Mouse (Mus musculus) stomach, embryonic 15.5 days (tissue): ENCODE measurements at regions not wholly inside any gene's neighbourhood (a gene's known extent, or its start where the extent isn't known, plus 50 kb on each side); places are given as distances from the start of the nearest gene placed in this dataset.
A peak's percentile ranks its signal among the peaks of the same experiment; 100 is the strongest.

Experiments used
- ATAC-seq: fragments of 200-750 bp; cut with Nextera tagmentation; 2 replicates; pipeline ENCODE4 v1.8.0; 2017; ENCODE audit warnings: low read depth, moderate number of reproducible peaks, moderate TSS enrichment; ENCODE audit not compliant: insufficient read depth, low FRiP score
- H3K27ac ChIP-seq: fragments of 300-500 bp; sonication (generic); 2 replicates; pipeline ENCODE4 v1.5.1; 2015; ENCODE audit warnings: mild to moderate bottlenecking, inconsistent platforms
- H3K27me3 ChIP-seq: fragments of 300-500 bp; sonication (generic); replicated peaks from 2 replicates; pipeline ENCODE4 v1.6.1; 2015; ENCODE audit warnings: inconsistent platforms
- H3K36me3 ChIP-seq: fragments of 300-500 bp; sonication (generic); 2 replicates; pipeline ENCODE4 v1.6.1; 2015; ENCODE audit warnings: inconsistent platforms
- H3K4me1 ChIP-seq: fragments of 300-500 bp; sonication (generic); 2 replicates; pipeline ENCODE4 v1.6.1; 2015; ENCODE audit warnings: inconsistent platforms
- H3K4me2 ChIP-seq: fragments of 300-500 bp; sonication (generic); 2 replicates; pipeline ENCODE4 v1.6.1; 2015; ENCODE audit warnings: mild to moderate bottlenecking, inconsistent platforms
- H3K4me3 ChIP-seq: fragments of 300-500 bp; sonication (generic); replicated peaks from 2 replicates; pipeline ENCODE4 v1.5.1; 2015; ENCODE audit warnings: inconsistent platforms
- H3K9ac ChIP-seq: fragments of 300-500 bp; sonication (generic); 2 replicates; pipeline ENCODE4 v1.6.1; 2015; ENCODE audit warnings: inconsistent platforms
- H3K9me3 ChIP-seq: fragments of 300-500 bp; sonication (generic); 2 replicates; pipeline ENCODE4 v1.6.1; 2016; ENCODE audit warnings: inconsistent platforms
- WGBS: fragments of 180-500 bp; shearing (Covaris S2); methylation state at CpG from one replicate; pipeline ENCODE4 v1.1.7; 2015; 5-methylcytosine and 5-hydroxymethylcytosine counted together

DNA sequence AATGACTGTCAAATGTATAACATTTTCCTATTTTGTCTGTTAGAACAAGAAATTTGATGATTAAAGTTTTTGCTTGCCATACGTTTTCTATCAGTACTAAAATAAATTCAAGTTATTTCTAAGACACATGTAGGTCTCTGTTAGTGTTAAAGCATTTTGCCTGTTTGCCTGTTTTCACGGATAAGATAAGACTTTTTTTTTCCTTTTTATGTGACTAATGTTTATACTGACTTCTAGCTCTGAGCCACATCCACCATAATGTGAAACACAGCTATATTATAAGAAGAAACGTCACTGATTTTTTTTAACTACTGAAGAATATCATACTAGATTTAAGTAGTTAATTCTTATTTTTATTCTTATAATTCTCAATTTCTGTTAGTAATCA is 1012.6 kb downstream of the Cdh8 start:
- Histone ChIP-seq H3K4me1 (no peaks in the 10 kb centered on the region; the same call in 1 of the 2 replicates), H3K4me3 (no peak overlapping the region), H3K27ac (no peak overlapping the region), H3K36me3 (no peaks in the 10 kb centered on the region), H3K4me2 (no peak overlapping the region), H3K9ac (no peak overlapping the region), H3K9me3 (no peaks in the 10 kb centered on the region), H3K27me3 (no peaks in the 10 kb centered on the region)
- WGBS = 43% methylated on average over 3 of the region's 3 CpGs
- no peak for ATAC-seq

DNA sequence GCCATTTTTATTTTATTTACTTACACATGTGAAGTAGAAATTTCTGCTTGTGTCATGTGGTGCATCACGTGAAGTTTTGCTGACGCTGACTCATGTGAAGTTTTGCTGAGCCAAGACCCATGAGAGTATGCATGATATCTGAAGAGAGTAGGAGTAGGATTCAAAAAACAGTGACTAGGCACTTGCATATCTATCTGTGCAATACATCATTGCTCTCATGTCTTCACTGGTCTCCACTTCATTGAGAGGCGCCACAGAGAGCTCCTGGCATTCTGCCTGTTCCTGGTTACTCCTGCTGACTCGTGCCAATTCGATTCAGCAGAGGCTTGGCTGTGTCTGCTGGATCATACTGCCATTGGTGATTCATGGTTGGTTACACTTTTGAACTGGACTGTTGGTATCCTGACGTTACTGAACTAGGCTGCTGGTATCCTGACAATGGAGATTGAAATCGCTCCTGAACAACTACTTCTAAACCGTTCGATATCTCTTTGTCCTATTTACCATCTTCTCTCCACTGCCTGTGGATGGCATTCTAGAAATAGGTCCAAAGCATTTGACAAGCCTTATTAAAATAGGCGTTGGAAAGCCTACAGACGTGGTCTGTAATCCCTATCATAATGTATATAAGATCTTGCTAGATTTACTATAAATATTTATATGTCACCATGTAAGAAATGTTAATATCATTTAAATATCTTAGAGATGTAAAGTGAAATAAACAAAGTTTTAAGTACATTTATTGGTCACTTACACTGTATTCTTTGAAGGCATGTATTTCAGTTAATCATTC is 1013.2 kb downstream of the Cdh8 start:
- Histone ChIP-seq H3K4me3 (no peak overlapping the region), H3K27me3 (no peaks in the 10 kb centered on the region), H3K27ac (no peak overlapping the region), H3K4me2 (no peak overlapping the region), H3K36me3 (no peaks in the 10 kb centered on the region), H3K9me3 (no peaks in the 10 kb centered on the region), H3K4me1 (no peaks in the 10 kb centered on the region; the same call in 1 of the 2 replicates), H3K9ac (no peak overlapping the region)
- 64% methylated on average over 11 of the region's 11 CpGs for WGBS
- no peak for ATAC-seq

DNA sequence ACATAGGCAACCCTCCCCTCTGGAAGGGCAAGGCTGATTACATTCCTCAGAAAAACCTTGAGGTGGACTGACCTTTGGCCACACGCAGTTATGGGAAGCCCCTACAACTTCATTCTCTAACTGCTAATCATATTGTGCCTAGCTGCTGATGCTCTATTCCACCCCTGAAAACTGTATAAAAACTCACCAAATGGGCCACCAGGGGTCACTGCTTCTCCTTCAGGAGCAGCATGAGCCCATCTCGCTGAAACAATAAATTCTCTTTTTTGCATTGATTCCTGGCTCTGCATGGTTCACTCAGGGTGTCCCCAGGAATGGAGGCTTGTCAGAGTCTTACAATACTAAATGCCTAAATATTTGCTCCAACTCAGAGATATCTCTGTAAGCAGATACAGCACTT is 1034.5 kb downstream of the Cdh8 start:
- Histone ChIP-seq H3K9me3 (no peaks in the 10 kb centered on the region), H3K4me2 (no peak overlapping the region), H3K4me1 (no peaks in the 10 kb centered on the region), H3K27ac (no peak overlapping the region), H3K9ac (no peak overlapping the region), H3K36me3 (no peaks in the 10 kb centered on the region), H3K4me3 (no peak overlapping the region), H3K27me3 (no peaks in the 10 kb centered on the region)
- ATAC-seq = no peak
- WGBS = 88% methylated on average over 2 of the region's 2 CpGs

DNA sequence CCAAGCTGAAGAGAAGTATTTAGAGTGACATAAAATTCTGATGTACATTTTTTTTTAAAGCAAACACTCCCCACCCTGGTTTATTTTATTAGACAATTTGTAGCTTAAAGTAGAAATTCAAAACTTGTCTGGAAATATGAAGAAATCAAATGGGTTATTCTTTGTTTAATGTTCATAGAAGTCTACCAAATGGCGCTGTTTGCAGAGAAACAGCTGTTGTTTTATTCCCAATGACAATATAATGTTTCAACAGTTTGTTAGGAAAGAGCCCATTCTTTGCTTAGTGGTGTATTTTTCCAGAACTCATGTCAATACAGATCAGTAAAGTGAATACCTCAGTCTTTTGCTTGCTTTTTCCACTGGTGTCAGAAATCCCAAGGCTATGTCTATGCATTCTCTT is 1035.9 kb downstream of the Cdh8 start:
- no peak overlapping the region for H3K27ac ChIP-seq

DNA sequence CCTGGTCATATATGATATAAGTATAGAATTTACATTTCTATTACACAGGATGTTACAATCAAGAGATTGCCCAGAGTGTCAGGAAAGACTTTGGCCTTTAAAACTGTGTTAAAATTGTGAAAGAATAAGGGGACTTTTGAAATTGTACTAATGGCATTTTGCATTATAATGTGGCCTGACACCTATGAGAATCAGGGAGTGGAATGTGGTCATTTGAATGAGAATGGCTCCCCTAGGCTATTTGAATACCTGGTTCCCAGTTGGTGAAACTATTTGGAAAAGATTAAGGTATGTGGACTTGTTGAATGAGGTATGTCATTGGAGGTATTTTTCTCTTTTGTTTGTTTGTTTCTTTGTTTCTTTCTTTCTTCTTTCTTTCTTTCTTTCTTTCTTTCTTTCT is 1038.5 kb downstream of the Cdh8 start:
- Histone ChIP-seq H3K4me2 (no peak overlapping the region), H3K36me3 (no peaks in the 10 kb centered on the region), H3K27ac (no peak overlapping the region), H3K4me3 (no peak overlapping the region), H3K4me1 (no peaks in the 10 kb centered on the region), H3K9ac (no peak overlapping the region), H3K27me3 (no peaks in the 10 kb centered on the region), H3K9me3 (no peaks in the 10 kb centered on the region)
- ATAC-seq = no peak

More for the DNA sequence above, 1035.9 kb downstream of the Cdh8 start:
- H3K27me3 ChIP-seq = no peaks in the 10 kb centered on the region
- H3K4me1 ChIP-seq = no peaks in the 10 kb centered on the region
- H3K36me3 ChIP-seq = no peaks in the 10 kb centered on the region
- WGBS = 61% methylated on average over 1 of the region's 1 CpGs
- no peak overlapping the region for H3K9ac ChIP-seq
- H3K4me2 ChIP-seq = no peak overlapping the region
- no peak overlapping the region for H3K4me3 ChIP-seq
- H3K9me3 ChIP-seq = no peaks in the 10 kb centered on the region
- no peak for ATAC-seq

DNA sequence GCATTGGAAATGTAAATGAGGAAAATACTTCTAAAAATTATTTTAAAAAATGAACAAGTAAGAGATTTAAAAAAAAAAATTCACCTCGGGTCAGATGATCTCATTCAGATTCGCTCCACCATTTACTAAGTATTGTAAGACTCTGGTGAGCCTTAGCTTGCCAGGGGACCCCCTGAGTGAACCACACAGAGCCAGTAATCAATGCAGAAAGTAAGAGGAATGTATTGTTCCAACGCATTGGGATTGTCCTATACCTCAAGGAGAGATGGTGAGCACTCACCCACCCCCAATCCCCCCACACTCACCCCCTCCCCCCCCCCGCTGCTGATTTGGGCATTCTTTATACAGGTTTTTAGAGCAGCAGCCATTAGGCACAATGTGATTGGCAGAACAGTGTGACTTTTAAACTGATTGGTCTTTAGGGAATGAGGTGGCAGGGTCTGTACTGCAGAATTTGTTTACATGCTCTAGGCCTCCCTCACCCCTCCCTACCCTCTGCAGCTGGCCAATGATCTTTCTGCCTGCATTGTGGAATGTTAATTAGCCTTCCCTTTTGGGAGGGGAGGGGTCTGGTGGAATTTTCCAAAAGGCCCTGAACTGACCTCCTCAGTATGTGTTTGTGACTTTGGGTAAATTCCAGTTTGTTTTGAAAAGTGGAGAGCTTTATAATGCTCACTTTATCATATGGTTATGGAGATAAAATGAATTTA is 1043.4 kb downstream of the Cdh8 start:
- Histone ChIP-seq H3K4me1 (no peaks in the 10 kb centered on the region), H3K36me3 (no peaks in the 10 kb centered on the region), H3K27me3 (no peaks in the 10 kb centered on the region), H3K27ac (no peak overlapping the region), H3K9ac (no peak overlapping the region), H3K4me2 (no peak overlapping the region), H3K4me3 (no peak overlapping the region), H3K9me3 (no peaks in the 10 kb centered on the region)
- WGBS = 56% methylated on average over 3 of the region's 4 CpGs
- 0 out of 2 replicates have a peak, but pooled peaks have one; percentile 53 for ATAC-seq

DNA sequence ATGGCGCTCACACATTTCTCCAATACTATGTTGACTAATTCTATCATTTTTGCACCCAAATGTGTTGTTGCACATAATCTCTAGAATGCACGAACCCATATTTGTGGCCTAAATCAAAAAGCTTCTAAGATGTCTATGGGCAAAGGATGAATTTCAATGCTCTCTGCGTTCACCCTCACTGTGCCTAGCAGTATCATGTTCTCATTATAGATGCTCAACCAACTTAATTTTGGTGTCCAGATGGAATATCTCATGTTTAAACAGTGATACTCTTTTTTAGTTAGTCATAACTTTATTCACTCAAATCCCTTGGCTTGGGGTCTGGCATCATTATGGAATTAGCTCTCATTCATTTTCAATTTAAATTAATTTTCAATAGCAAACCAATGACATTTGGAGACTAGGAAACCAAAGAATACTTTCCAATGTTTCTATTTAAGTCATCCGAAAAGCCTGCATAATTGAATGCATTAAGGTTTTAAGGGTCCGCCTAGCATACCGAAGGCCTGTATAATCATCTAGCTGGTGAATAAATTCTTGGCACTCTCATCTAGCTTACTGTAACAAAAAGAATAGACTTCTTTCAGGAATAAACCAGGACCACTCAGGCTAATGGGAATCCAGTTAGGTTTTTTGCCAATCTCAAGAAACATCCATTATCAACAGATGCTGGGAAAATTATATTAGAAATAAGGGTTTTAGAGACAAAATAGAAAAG is 1050.7 kb downstream of the Cdh8 start:
- no peaks in the 10 kb centered on the region for H3K36me3 ChIP-seq
- no peak overlapping the region for H3K9ac ChIP-seq
- H3K4me1 ChIP-seq = no peaks in the 10 kb centered on the region
- ATAC-seq = no peak
- no peaks in the 10 kb centered on the region for H3K27me3 ChIP-seq
- no peak overlapping the region for H3K4me2 ChIP-seq
- WGBS = 84% methylated on average over 6 of the region's 6 CpGs
- no peak overlapping the region for H3K27ac ChIP-seq
- no peak overlapping the region for H3K4me3 ChIP-seq
- no peaks in the 10 kb centered on the region for H3K9me3 ChIP-seq

DNA sequence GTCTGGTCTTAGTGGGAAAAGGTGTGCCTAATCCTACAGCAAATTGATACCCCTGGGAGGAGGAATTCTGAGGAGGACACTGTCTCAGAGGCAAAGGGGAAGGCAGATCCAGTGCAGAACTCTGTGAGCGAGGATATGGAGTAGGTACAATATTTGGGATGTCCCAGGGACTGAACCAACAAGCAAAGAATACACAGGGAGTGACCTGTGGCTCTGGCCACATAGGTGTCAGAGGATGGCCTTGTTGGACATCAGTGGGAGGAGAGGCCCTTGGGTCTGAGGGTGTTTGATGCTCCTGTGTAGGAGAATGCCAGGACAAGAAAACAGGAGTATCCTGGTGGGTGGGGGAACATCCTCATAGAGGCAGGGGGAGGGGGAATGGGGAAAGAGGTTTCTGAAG is 1079.0 kb downstream of the Cdh8 start:
- Histone ChIP-seq H3K27me3 (no peaks in the 10 kb centered on the region), H3K36me3 (no peaks in the 10 kb centered on the region), H3K9ac (no peak overlapping the region), H3K4me2 (no peak overlapping the region), H3K4me1 (no peaks in the 10 kb centered on the region), H3K9me3 (no peaks in the 10 kb centered on the region), H3K4me3 (no peak overlapping the region), H3K27ac (no peak overlapping the region)
- WGBS = 87% methylated on average over 1 of the region's 1 CpGs
- ATAC-seq = no peak

DNA sequence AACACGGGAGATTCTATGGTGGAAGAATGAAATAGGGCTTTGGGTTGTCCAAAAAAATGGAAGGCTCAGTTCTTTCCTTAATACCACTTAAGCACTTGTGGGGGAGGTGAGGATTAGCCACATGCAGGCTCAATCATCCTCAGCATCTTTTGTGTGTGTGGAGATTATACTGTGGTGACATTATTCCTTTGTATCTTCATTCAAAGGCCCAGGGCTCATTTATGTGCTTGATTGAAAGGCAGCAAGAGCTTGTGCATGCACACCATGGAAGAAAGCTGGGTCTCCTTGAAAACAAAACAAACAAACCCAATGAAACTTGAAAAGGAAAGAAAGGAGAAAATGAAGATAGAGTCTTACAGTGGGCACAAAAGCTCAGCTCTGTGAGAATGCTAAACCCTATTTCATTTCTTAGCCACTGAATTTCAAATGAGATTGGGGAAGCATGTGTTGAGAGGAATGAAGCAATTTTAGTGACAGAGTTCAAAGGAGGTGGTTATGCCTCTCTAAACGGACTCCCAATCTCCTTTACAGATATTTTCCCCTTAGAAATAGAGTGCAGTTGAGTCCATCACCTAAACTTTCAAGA is 1106.8 kb downstream of the Cdh8 start:
- 56% methylated on average over 2 of the region's 2 CpGs for WGBS
- no peaks in the 10 kb centered on the region for H3K4me1 ChIP-seq
- H3K36me3 ChIP-seq = no peaks in the 10 kb centered on the region
- H3K9ac ChIP-seq = no peak overlapping the region
- no peak overlapping the region for H3K4me2 ChIP-seq
- no peak for ATAC-seq
- no peaks in the 10 kb centered on the region for H3K27me3 ChIP-seq
- H3K27ac ChIP-seq = no peak overlapping the region
- no peak overlapping the region for H3K4me3 ChIP-seq
- no peaks in the 10 kb centered on the region for H3K9me3 ChIP-seq

DNA sequence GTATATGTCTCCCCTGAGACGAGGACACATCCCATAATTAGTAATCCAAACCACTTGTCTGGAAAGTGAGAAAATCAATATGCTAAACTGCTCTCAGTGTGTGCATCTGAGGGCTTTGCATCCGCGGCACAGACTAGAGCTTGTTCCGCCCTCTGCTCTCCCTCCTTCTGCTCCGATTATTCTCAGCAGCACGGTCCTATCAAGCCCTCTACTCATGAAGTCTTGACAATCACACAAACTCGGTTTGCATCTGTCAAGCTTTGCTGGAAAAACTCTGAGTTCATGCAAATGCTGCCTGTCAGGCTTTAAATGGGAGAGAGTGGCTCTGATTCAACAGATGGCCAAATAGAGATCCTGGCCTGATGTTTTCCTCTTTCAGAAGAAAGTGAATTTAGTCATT is 1121.3 kb downstream of the Cdh8 start:
- Histone ChIP-seq H3K36me3 (no peaks in the 10 kb centered on the region), H3K9me3 (no peaks in the 10 kb centered on the region), H3K4me3 (no peak overlapping the region), H3K27ac (no peak overlapping the region), H3K27me3 (no peaks in the 10 kb centered on the region), H3K4me2 (no peak overlapping the region), H3K4me1 (no peaks in the 10 kb centered on the region), H3K9ac (no peak overlapping the region)
- ATAC-seq = peak; percentile 31; the same call in 1 of the 2 replicates
- 44% methylated on average over 7 of the region's 7 CpGs for WGBS

DNA sequence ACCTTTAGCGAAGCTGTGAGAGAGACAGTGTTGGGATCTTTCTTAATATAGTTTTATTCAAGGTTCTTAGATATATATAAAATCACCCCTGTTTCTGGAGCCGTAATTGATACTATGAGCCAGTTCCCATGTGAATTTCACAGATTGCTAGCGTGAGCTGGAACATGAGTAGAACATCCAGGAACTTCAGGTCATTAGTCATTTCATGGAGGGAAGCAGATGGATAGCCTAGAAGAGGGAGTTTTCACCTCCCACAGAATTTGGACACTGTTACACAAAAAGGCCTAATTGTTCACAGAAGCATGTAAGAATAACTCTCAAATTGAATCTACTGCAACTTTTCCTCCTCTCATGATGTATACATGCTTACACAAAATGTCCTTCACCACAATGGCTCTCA is 1156.0 kb downstream of the Cdh8 start:
- WGBS = 81% methylated on average over 3 of the region's 3 CpGs
- ATAC-seq = no peak
- Histone ChIP-seq H3K4me3 (no peak overlapping the region), H3K4me1 (no peaks in the 10 kb centered on the region), H3K9me3 (no peaks in the 10 kb centered on the region), H3K36me3 (no peaks in the 10 kb centered on the region), H3K9ac (no peak overlapping the region), H3K27me3 (no peaks in the 10 kb centered on the region), H3K27ac (no peak overlapping the region), H3K4me2 (no peak overlapping the region)
